Mouse (Mus musculus): ENCODE measurements around the gene Pcdh15.

DNA sequence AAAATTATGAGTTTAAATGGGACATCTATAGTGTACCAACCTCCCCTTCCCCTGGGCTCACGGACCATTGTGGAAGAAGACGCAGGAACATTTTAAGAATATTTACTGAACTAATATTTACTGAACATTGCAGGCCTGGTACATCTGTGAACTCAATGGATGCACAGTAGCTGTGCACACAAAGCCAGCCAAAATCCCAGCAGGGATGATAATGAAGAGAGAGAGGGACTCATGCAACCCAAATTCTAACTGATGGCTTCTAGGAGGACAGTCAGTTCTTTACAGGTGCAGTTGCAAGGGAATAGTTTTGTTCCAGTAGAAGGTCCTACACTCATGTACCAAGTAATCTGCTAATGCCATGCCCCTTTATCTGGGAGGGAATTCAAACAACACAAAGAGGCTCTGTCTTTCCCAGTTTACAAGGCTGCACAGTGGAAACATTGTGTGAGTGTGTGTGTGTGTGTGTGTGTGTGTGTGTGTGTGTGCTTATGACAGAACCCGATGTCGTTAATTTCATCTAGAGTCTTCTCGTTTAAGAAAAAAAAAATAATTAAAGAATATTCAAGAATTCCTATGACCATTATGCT lies 475.7 kb downstream of the Pcdh15 start:
- no peak for TF ChIP-seq GATA1 (IDR thresholded peaks at IDR 0.05; ENCODE audit: low read length)
- TF ChIP-seq TAL1 (IDR thresholded peaks at IDR 0.05; ENCODE audit: low read length) = no peak
